Mouse (Mus musculus): ENCODE results near the gene Chn2. TPM values are rescaled to one million over a fixed set of nuclear protein-coding genes. Genes with fewer than 3 reads are reported as not detected.

Chn2 gene
- polyA plus RNA-seq, 1 experiment from 2014 or later, result 29.2 TPM

GRCm38 (mm10) chr6:54313071-54313470 lies 273.7 kb downstream of the Chn2 start:
- Histone ChIP-seq H3K9ac (ENCODE audit: low read depth, low read length) (no peak overlapping the region), H3K4me3 (ENCODE audit: low read depth, low read length) (no peak overlapping the region), H3K9me3 (replicated peaks; ENCODE audit: control insufficient read depth, low read length, poor library complexity, severe bottlenecking) (no peaks in the 10 kb centered on the region), H3K4me2 (ENCODE audit: low read length) (no peak overlapping the region), H3K36me3 (ENCODE audit: control insufficient read depth, insufficient read depth, low read length) (no peaks in the 10 kb centered on the region), H3K4me1 (ENCODE audit: control insufficient read depth, insufficient read depth, low read length) (no peaks in the 10 kb centered on the region), H3K27ac (ENCODE audit: low read length) (no peak overlapping the region), H3K27me3 (ENCODE audit: control insufficient read depth, insufficient read depth, low read depth, low read length) (no peaks in the 10 kb centered on the region)
- WGBS, result 87% methylated on average over 2 of the region's 2 CpGs
- ATAC-seq, result no peak

DNA sequence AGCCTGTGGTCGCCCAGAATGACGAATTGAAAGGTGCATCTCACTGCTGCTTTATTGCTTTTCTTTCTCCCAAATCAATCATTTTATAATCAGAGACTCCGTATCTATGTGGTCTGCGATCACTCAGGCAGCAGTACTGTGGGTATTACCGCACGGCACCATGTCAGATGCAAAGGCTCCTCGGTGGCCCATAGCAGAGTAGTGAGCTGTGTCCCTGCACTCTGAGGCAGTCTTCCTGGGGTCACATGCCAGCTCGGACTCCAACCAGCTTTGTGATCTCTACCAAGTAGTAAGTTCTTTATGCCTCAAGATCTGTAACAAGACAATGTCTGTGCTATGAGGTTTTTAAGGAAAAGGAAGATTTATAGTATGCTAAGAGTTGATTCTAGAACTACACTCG lies 279.3 kb downstream of the Chn2 start:
- H3K27me3 ChIP-seq (ENCODE audit: control insufficient read depth, insufficient read depth, low read depth, low read length), result no peaks in the 10 kb centered on the region
- H3K9ac ChIP-seq (ENCODE audit: low read depth, low read length), result no peak overlapping the region
- 84% methylated on average over 9 of the region's 9 CpGs for WGBS

GRCm38 (mm10) chr6:54319198-54319597 lies 279.8 kb downstream of the Chn2 start:
- Histone ChIP-seq H3K9me3 (replicated peaks; ENCODE audit: control insufficient read depth, low read length, poor library complexity, severe bottlenecking) (no peaks in the 10 kb centered on the region), H3K4me3 (ENCODE audit: low read depth, low read length) (no peak overlapping the region), H3K4me2 (ENCODE audit: low read length) (no peak overlapping the region), H3K27me3 (ENCODE audit: control insufficient read depth, insufficient read depth, low read depth, low read length) (peaks cover 3% of the 10 kb centered on the region; the same call in 1 of the 2 replicates), H3K36me3 (ENCODE audit: control insufficient read depth, insufficient read depth, low read length) (no peaks in the 10 kb centered on the region), H3K4me1 (ENCODE audit: control insufficient read depth, insufficient read depth, low read length) (no peaks in the 10 kb centered on the region), H3K9ac (ENCODE audit: low read depth, low read length) (no peak overlapping the region), H3K27ac (ENCODE audit: low read length) (no peak overlapping the region)
- ATAC-seq, result no peak
- WGBS, result 77% methylated on average over 3 of the region's 3 CpGs

More for the DNA sequence above, 279.3 kb downstream of the Chn2 start:
- ATAC-seq, result no peak
- H3K4me1 ChIP-seq (ENCODE audit: control insufficient read depth, insufficient read depth, low read length), result no peaks in the 10 kb centered on the region
- no peak overlapping the region for H3K4me3 ChIP-seq (ENCODE audit: low read depth, low read length)
- H3K4me2 ChIP-seq (ENCODE audit: low read length), result no peak overlapping the region
- H3K9me3 ChIP-seq (replicated peaks; ENCODE audit: control insufficient read depth, low read length, poor library complexity, severe bottlenecking), result no peaks in the 10 kb centered on the region
- H3K36me3 ChIP-seq (ENCODE audit: control insufficient read depth, insufficient read depth, low read length), result no peaks in the 10 kb centered on the region
- H3K27ac ChIP-seq (ENCODE audit: low read length), result no peak overlapping the region

- Histone ChIP-seq H3K27me3 (ENCODE audit: control insufficient read depth, insufficient read depth, low read depth, low read length) (peaks cover 10% of the 10 kb centered on the region), H3K9ac (ENCODE audit: low read depth, low read length) (no peak overlapping the region), H3K4me2 (ENCODE audit: low read length) (no peak overlapping the region), H3K4me1 (ENCODE audit: control insufficient read depth, insufficient read depth, low read length) (no peaks in the 10 kb centered on the region), H3K36me3 (ENCODE audit: control insufficient read depth, insufficient read depth, low read length) (no peaks in the 10 kb centered on the region), H3K27ac (ENCODE audit: low read length) (no peak overlapping the region), H3K4me3 (ENCODE audit: low read depth, low read length) (no peak overlapping the region), H3K9me3 (replicated peaks; ENCODE audit: control insufficient read depth, low read length, poor library complexity, severe bottlenecking) (no peaks in the 10 kb centered on the region)
- 88% methylated on average over 1 of the region's 1 CpGs for WGBS
- ATAC-seq, result no peak
These were observed 280.9 kb downstream of the Chn2 start for GRCm38 (mm10) chr6:54320236-54320635.

DNA sequence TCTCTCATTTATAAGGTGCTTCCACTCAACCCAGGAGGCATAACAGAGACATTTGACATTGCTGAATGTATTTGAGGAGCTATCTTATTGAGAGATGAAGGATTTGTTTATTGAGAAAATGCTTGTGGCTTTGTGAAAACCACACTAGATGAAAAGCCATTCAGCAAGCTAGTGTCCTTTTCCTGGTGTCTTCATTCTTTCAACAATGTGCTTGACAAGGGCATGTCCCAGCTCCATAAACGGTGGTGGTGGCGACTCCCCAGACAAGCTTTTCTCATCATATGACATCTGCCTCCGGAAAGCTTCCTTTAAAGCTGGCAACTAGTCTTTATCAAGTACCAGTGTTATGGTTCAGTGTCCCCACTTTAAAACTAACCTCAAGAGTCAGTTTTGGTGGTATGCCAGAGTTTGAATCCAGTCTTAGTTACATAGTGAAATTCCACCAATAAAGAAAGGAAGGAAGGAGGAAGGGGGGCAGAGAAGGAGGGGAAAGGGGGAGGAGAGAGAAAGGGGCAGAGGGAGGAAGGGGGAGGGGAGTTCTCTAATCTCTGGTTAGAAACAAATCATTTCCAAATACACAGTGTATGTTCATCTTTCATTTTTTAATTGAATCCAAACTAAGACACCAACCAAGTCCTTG lies 286.0 kb downstream of the Chn2 start, which contains the start of gene Prr15:
Gene Prr15 (plus strand): TSS at position 590 of the 640 bp plus-strand sequence.
- Histone ChIP-seq H3K9ac (ENCODE audit: low read depth, low read length) (peak within 1 kb of the TSS; percentile 63), H3K4me2 (ENCODE audit: low read length) (peak within 1 kb of the TSS; percentile 97), H3K4me1 (ENCODE audit: control insufficient read depth, insufficient read depth, low read length) (peaks cover 12% of the 10 kb centered on the region), H3K27me3 (ENCODE audit: control insufficient read depth, insufficient read depth, low read depth, low read length) (peaks cover 44% of the 10 kb centered on the region), H3K27ac (ENCODE audit: low read length) (no peak within 1 kb of the TSS), H3K36me3 (ENCODE audit: control insufficient read depth, insufficient read depth, low read length) (no peaks in the 10 kb centered on the region), H3K9me3 (replicated peaks; ENCODE audit: control insufficient read depth, low read length, poor library complexity, severe bottlenecking) (no peaks in the 10 kb centered on the region), H3K4me3 (ENCODE audit: low read depth, low read length) (peak within 1 kb of the TSS; percentile 47)
- ATAC-seq, result no peak
- WGBS, result 64% methylated on average over 3 of the region's 3 CpGs

DNA sequence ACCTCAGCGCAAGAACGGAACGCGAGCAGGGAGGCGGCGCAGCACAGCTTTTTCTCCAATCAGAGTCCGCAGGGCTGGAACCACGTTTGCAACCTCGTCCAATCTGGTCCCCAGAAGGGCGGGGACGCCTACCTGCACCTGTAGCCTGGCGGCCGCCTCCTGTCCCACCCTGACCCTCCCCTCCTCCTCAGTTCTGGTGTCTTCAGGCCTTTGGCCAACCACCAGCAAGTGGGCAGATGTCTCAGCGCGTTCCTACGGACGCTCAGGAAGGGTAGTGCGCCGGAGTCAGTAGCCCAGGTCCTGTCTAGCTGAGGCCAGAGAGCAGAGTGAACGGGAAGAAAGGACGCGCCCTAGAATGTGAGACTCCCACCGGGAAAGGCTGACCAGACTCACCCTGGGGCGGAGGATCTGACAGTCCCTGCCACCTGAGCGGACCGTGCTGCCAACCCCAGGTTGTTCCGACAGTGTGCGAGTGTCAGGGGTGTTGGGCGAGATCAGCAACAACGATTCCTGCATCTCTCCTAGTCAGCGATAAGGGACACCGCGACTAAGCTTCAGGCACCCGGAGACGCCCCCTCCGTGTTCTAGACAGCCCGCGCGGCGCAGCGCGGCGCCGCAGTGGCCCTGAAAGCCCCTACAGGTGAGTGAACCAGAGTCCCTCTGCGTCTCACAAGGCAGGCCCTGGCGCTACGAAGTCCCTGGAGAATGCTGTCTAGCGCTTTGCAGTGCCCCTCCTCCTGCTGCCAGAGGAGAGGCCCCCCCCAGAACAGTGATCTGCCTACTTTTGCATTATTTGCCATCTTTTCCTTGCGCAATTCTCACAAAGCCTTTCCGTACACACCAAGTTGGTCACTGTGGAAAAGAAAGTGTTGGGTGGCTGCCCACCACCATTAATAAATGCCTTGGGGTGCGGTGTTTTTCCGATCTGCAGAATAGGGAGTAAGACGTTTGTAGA lies 287.6 kb downstream of the Chn2 start:
- Histone ChIP-seq H3K9ac (ENCODE audit: low read depth, low read length) (peak overlapping the region; percentile 63), H3K4me3 (ENCODE audit: low read depth, low read length) (peak overlapping the region; percentile 47), H3K36me3 (ENCODE audit: control insufficient read depth, insufficient read depth, low read length) (no peaks in the 10 kb centered on the region), H3K27ac (ENCODE audit: low read length) (no peak overlapping the region), H3K27me3 (ENCODE audit: control insufficient read depth, insufficient read depth, low read depth, low read length) (peaks cover 44% of the 10 kb centered on the region), H3K4me1 (ENCODE audit: control insufficient read depth, insufficient read depth, low read length) (peaks cover 12% of the 10 kb centered on the region), H3K9me3 (replicated peaks; ENCODE audit: control insufficient read depth, low read length, poor library complexity, severe bottlenecking) (no peaks in the 10 kb centered on the region), H3K4me2 (ENCODE audit: low read length) (peak overlapping the region; percentile 97)
- ATAC-seq, result peak; percentile 88
- under 1% methylated on average over 53 of the region's 53 CpGs for WGBS

- Histone ChIP-seq H3K4me1 (ENCODE audit: control insufficient read depth, insufficient read depth, low read length) (peaks cover 17% of the 10 kb centered on the region), H3K9ac (ENCODE audit: low read depth, low read length) (peak overlapping the region; percentile 63), H3K9me3 (replicated peaks; ENCODE audit: control insufficient read depth, low read length, poor library complexity, severe bottlenecking) (no peaks in the 10 kb centered on the region), H3K27ac (ENCODE audit: low read length) (no peak overlapping the region), H3K4me2 (ENCODE audit: low read length) (peak overlapping the region; percentile 97), H3K36me3 (ENCODE audit: control insufficient read depth, insufficient read depth, low read length) (no peaks in the 10 kb centered on the region), H3K27me3 (ENCODE audit: control insufficient read depth, insufficient read depth, low read depth, low read length) (peaks cover 44% of the 10 kb centered on the region), H3K4me3 (ENCODE audit: low read depth, low read length) (peak overlapping the region; percentile 47)
- no peak for ATAC-seq
- WGBS, result under 1% methylated on average over 28 of the region's 28 CpGs
These were observed 288.3 kb downstream of the Chn2 start for GRCm38 (mm10) chr6:54327626-54328003.

- WGBS, result 96% methylated on average over 5 of the region's 5 CpGs
- Histone ChIP-seq H3K4me1 (ENCODE audit: control insufficient read depth, insufficient read depth, low read length) (peaks cover 21% of the 10 kb centered on the region), H3K4me2 (ENCODE audit: low read length) (no peak overlapping the region), H3K9me3 (replicated peaks; ENCODE audit: control insufficient read depth, low read length, poor library complexity, severe bottlenecking) (no peaks in the 10 kb centered on the region), H3K27me3 (ENCODE audit: control insufficient read depth, insufficient read depth, low read depth, low read length) (peaks cover 44% of the 10 kb centered on the region), H3K36me3 (ENCODE audit: control insufficient read depth, insufficient read depth, low read length) (no peaks in the 10 kb centered on the region), H3K27ac (ENCODE audit: low read length) (no peak overlapping the region), H3K9ac (ENCODE audit: low read depth, low read length) (no peak overlapping the region), H3K4me3 (ENCODE audit: low read depth, low read length) (no peak overlapping the region)
- no peak for ATAC-seq
These were observed 289.4 kb downstream of the Chn2 start for GRCm38 (mm10) chr6:54328783-54329182.

- H3K36me3 ChIP-seq (ENCODE audit: control insufficient read depth, insufficient read depth, low read length), result no peaks in the 10 kb centered on the region
- no peaks in the 10 kb centered on the region for H3K9me3 ChIP-seq (replicated peaks; ENCODE audit: control insufficient read depth, low read length, poor library complexity, severe bottlenecking)
- 97% methylated on average over 3 of the region's 3 CpGs for WGBS
- H3K4me2 ChIP-seq (ENCODE audit: low read length), result no peak overlapping the region
- H3K4me1 ChIP-seq (ENCODE audit: control insufficient read depth, insufficient read depth, low read length), result peaks cover 21% of the 10 kb centered on the region
- no peak overlapping the region for H3K9ac ChIP-seq (ENCODE audit: low read depth, low read length)
- peaks cover 40% of the 10 kb centered on the region for H3K27me3 ChIP-seq (ENCODE audit: control insufficient read depth, insufficient read depth, low read depth, low read length)
- ATAC-seq, result no peak
- no peak overlapping the region for H3K4me3 ChIP-seq (ENCODE audit: low read depth, low read length)
- H3K27ac ChIP-seq (ENCODE audit: low read length), result no peak overlapping the region
These were observed 290.2 kb downstream of the Chn2 start for GRCm38 (mm10) chr6:54329598-54329997.

Data from midbrain, embryonic 16.5 days (tissue).